Comparison of ENCODE assay signal across 15 mouse cellular contexts in the genomic region with DNA sequence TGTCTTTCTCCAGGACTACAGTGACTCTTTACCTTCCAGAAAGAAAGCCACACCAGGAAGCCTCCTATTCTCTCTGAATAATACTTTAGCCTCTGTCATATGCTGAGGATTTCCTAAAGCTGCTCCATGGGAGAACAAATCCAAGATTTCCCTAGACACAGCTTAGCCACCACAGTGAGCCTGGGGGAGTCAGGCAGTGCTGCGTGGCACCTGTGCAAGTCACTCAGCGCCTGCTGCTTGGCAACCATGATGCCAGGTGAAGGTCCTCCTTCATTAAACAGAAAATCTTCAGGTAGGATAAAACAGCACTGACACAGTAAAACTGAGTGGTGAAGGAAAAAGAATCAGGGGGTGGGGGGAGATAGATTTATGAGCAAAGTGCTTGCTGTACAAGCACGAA.
"Had no signal": no experiment of that assay in that cellular context is flagged by ENCODE, and none has a peak within 500 bp of the region (broad histone marks: within the 10 kb centered on the region; RNA-seq: fewer than 3 reads in every experiment).

No protein-coding gene starts in this region.

- H3K4me3 ChIP-seq: neural tube, embryonic 15.5 days; stomach, embryonic 15.5 days had no signal

- H3K4me2 ChIP-seq: neural tube, embryonic 15.5 days; stomach, embryonic 15.5 days had no signal

- DNase-seq: retina, postnatal 1 day; right cerebral cortex, adult 18-20 months; right cerebral cortex, postnatal 14 days; right cerebral cortex, postnatal 25 days; right cerebral cortex, postnatal 4 days; spleen, adult 18-20 months; thymus, adult 18-20 months; thymus, adult 2 months; thymus, postnatal 14 days; thymus, postnatal 25 days; thymus, postnatal 36 days; thymus, postnatal 4 days had no signal

- H3K9ac ChIP-seq: neural tube, embryonic 15.5 days; stomach, embryonic 15.5 days had no signal

- H3K9me3 ChIP-seq: neural tube, embryonic 15.5 days; stomach, embryonic 15.5 days had no signal

- H3K36me3 ChIP-seq: neural tube, embryonic 15.5 days; stomach, embryonic 15.5 days had no signal

- H3K27me3 ChIP-seq: neural tube, embryonic 15.5 days; stomach, embryonic 15.5 days had no signal

- H3K4me1 ChIP-seq: stomach, embryonic 15.5 days had no signal

- H3K27ac ChIP-seq: neural tube, embryonic 15.5 days; stomach, embryonic 15.5 days; stomach, postnatal 0 days had no signal
